Mouse (Mus musculus) CH12F3 (cell line): ENCODE results near the gene Eif6.

Source experiments
- in situ Hi-C: fragments of 300-500 bp; cut with MboI; formaldehyde crosslinking; loops from 2 replicates; pipeline ENCODE4 v1.14.3; 2020; ENCODE audit warnings: low sequenced_read_pairs

Eif6 gene

DNA sequence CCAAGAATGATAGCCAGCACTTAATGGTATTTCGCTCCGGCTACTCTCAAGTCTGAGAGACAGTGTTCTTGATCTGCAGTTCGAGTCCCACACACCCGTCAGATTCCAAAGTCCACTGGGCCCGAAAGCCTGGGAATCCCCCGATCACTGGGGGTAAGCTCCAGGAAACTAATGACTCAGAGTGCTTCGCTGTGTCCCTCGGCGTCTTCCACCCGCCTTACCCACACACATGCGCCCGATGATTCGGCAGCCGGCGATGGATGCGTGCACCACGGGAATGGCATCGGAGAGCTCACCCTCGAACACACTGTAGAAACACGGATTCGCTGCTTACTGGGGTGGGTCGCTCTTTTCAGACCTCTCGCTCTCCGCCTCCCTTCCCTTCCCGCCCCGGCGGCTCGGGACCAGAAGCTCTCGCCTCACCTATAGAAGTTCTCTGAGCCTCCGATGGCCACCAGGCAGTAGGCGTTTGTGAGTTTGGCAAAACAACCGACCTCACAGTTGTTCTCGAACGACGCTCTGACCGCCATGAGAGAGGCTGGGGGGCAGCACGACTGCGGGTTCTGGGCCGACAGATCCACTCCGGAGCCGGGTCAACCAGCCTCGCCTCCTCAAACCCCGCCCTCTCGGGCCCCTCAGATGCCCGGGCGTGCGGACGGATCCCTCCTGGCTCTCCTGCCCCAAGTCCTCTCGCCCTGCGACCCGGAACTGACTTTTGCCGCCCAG, 658 bp downstream of the Eif6 start:
- in situ Hi-C loops = no loop called here

DNA sequence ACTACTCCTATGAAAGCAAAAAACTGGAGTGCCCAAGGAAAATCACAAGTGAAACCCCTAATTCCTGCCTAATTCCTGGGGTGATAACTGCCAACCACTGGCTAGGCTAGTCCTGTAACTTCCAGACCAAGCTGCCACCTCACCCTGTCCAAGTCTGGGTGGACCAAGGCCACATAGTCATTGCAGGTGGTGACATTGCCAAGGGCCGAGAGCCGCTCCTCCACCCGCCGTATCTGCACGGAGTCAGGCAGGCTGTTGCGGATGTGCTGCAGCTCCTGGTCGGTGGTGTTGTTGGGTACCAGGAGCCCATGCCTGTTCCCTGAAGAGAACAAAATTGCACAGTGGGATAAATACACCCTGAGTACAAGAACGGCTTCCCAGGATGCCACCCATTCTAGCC, 3.0 kb downstream of the Eif6 start:
- in situ Hi-C loops = no loop called here

DNA sequence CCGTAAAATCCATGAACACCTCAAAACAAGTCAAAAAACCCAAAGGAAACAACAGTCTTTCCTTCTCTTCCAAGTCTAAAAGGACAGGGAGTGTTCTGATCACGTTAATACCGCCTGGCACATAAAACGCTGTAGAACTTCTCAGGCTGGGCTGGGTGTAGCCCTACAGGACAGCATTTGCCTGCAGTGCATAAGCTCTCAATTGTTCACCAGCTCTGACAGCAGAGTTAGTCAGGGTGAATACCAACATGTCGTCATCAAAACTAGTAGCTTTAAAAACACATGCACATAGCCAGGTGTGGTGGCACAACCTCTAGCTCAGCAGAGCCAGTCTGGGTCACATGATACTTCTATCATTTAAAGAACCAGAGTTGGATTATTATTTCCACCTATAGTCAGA, 5.9 kb downstream of the Eif6 start:
- in situ Hi-C loops = no loop called here

GRCm38 (mm10) chr2:155819449-155820251, 7.1 kb downstream of the Eif6 start:
- in situ Hi-C loops = no loop called here

DNA sequence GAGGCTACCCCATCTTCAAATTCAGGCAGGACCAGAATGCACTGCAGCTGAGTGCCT, 7.5 kb downstream of the Eif6 start, which contains the start of gene BC029722:
Gene BC029722, minus strand, starts transcription at position 35 of the 57 bp plus-strand sequence.
- in situ Hi-C loops = no loop called here

DNA sequence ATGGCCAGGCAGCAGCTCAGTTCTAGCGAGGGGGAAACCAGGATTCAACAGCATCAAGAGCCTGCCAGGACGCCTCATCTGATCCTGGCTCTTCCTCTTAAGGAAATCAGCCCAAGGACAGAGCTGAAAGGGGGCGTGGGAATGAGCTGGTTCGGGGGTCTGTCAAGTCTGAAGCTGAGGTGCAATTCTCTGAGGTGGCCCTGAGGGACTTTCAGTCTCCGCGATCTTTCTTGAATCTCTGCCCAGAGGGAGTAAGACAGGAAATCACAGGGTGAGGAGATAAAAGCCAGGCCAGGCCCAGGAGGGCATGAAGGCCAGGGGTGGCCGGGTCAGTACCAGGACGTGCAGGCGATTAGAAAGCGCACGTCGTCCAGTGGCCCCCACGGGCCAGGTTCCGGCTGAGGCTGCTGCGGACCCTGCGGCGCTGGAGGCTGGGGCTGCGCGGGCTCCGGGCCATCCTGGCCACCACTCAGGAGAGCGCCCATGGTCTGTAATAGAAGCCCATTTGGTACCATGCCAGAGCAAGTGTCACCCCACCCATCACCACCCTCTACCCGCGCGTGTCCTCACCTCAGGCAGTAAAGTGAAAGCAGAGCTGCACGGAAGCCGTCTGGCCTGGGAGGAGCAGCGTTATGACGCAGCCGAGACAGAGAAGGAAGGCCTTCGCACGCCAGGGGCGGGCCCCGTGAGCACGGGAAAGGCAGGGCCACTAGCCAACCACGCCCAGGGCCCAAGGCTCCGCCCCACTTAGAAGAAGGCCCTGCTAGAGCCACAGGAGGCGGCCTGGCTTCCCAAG, 7.9 kb downstream of the Eif6 start:
- in situ Hi-C loops = no loop called here

DNA sequence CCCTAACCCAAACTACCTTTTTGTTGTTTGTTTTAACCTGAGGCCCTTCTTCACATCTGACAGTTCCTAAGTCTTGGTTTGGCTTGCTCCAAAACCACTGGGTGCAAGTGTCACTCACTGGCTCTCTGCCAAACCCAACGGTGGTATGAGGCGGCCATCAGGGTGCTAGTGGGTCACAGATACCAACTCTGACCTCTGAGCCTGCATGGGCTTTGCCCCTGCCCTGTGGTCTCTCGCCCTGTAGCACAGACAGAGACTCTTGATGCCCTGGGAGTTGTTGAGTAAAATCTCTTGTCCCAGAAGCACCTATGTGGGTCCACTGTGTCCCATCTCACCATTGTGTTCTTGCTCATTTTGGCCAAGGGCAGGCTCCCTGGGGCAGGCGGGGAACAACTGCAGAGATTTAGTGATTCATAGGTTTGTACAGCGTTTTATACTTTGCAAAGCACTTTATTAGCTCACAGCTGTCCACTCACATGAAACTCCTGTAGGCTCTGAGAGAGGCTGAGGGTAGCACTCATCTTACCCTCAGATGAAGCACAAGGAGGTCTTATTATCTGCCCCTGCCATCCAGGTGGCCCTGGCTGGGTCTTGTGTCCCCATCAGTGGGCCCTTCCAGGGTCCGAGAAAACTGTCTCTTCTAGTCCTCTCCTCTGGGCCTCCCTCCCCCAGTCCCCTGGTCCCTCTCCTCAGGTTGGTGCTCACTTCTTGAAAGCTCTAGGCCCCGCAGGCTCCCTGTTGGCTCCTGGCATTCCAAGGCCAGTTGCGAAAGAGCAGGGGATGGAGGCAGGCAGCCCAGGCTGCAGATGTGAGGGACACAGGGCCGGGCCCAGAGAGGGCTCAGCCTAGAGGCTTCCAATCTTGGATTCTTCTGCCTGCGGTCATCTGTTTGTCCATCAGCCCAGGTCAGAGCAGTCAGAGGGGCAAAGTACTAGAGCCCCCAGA, 9.2 kb downstream of the Eif6 start:
- in situ Hi-C loops = no loop called here

GRCm38 (mm10) chr2:155816179-155816578, 10.5 kb downstream of the Eif6 start:
- in situ Hi-C loops = no loop called here

DNA sequence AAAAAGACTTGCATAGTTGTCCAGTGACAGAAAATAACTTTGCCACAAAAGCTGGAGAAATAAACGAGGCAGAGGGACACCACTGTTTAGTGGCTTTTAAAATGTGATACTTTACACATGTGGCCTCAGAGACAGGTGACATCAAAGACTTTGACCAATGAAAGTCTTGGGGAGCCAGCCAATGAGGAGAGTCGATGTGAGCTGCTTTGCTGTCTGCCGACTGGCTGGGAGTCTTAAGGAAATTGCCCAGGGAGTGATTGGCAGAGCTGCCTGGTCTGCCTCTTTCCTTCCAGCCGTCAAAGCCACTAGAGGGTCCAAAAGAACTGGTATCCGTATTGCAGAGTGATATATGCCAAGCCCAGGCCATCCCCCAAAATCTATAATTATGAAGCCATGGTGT, 11.9 kb downstream of the Eif6 start:
- in situ Hi-C loops = no loop called here

- in situ Hi-C loops = no loop called here
Measured at GRCm38 (mm10) chr2:155812637-155813036, 14.1 kb downstream of the Eif6 start.

DNA sequence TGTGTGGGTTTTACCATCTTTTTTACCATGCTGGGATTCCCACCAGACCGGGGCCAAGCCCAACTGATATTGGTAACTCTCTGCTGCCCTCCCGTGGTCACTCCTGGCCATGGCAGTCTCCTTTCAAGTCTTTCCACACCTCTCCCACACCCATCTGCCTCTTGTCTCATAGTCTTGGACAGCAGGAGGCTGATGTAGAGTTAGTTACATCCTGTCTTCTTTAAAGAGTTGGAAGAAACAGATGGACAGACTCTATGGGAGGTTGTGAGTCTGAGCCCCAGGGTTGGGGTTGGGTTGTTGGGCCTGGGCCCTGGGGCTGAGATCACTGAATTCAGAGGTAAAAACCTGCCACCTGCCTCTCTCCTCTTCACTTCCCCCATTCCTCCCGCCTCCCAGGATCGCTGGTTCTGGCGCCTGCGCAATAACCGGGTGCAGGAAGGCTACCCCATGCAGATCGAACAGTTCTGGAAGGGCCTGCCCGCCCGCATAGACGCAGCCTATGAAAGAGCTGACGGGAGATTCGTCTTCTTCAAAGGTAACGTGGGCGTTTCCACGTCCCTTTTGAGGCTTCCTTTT, 14.8 kb downstream of the Eif6 start:
- in situ Hi-C loops = no loop called here

DNA sequence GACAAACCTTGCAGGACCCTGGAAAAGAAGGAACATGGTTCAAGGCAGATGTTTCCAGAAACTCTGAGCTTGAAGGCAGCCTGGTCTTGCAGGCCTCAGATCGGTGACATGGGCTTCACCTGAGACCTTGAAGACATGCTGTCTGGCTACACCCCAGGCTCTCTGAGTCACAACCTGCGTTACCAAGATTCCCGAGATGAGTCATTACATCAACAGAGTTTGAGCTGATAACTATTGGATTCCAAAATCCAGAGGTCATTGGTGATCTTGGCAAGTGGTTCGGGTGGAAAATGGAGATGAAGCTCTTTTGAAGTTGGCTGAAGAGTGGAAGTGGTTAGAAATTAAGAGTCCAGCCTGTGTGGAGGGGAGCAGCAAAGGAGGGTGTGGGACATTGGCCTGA, 17.1 kb downstream of the Eif6 start:
- in situ Hi-C loops = no loop called here

GRCm38 (mm10) chr2:155807408-155807807, 19.3 kb downstream of the Eif6 start:
- in situ Hi-C loops = no loop called here

DNA sequence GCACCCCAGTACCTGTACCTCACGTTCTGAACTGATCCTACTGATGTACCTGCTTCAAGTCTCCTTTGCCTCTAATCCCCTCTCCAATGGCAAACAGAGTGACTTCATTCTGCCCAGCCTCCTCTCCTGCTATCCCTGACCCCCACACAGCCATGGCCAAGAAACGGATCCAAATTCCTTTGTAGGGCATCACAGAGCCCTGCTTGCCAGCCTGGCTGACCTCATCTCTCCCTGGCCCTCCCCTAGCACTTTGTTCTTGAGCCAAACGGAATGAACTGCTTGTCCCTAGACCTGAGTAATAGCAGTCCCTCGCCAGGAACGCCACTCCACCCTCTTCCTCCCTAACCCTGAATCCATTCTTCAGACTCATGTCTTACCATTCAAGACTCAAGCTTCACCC, 20.2 kb downstream of the Eif6 start:
- in situ Hi-C loops = no loop called here

GRCm38 (mm10) chr2:155805925-155806255, 20.8 kb downstream of the Eif6 start:
- in situ Hi-C loops = no loop called here

GRCm38 (mm10) chr2:155805231-155805924, 21.3 kb downstream of the Eif6 start:
- in situ Hi-C loops = no loop called here

- in situ Hi-C loops = no loop called here
Measured at GRCm38 (mm10) chr2:155804053-155804452, 22.7 kb downstream of the Eif6 start.

DNA sequence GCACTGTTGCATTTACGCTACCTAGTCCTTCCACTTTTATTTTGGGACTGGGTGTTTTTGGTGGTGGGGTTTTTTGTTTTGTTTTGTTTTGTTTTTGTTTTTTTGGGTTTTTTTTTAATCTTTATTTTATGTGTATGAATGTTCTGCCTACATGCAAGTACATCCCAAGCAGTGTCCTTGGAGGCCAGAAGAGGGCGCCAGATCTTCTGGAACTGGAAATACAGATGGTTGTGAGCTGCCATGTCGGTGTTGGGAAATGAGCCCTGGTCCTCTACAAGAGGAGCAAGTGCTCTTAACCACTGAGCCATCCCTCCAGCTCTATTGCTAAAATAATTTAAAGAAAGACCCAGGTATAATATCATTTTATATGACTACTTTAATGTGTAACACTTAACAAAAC, 24.0 kb downstream of the Eif6 start:
- in situ Hi-C loops = no loop called here

GRCm38 (mm10) chr2:155798613-155799012, 28.1 kb downstream of the Eif6 start:
- in situ Hi-C loops = no loop called here
